Mouse (Mus musculus): Measurements from ENCODE around the gene Nmt1.

GRCm38 (mm10) chr11:103112552-103112912 is 84.5 kb downstream of the Nmt1 start:
- no peak for TF ChIP-seq POLR2A (IDR thresholded peaks at IDR 0.05; ENCODE audit: extremely low read depth, insufficient read depth, low read length)
- no peak for TF ChIP-seq CTCF (IDR thresholded peaks at IDR 0.05; ENCODE audit: extremely low read depth, insufficient read depth, low read length)
